Mouse (Mus musculus) kidney, postnatal 0 days (tissue): ENCODE measurements around the gene Pde6g. TPM values are rescaled to one million over a fixed set of nuclear protein-coding genes. Genes with fewer than 3 reads are reported as not detected.

Experiments used
- ATAC-seq: fragments of 200-750 bp; cut with Nextera tagmentation; replicated peaks from 2 replicates; pipeline ENCODE4 v1.8.0; 2017; ENCODE audit warnings: low read depth, moderate number of reproducible peaks, moderate TSS enrichment, moderate library complexity; ENCODE audit not compliant: low FRiP score
- DNase-seq: peaks from one replicate; pipeline ENCODE4 v3.0.0-alpha.2; 2016; ENCODE audit warnings: low spot score
- H3K27ac ChIP-seq: fragments of 300-500 bp; sonication (generic); 2 replicates; pipeline ENCODE4 v1.5.1; 2014; ENCODE audit warnings: mild to moderate bottlenecking
- H3K27me3 ChIP-seq: fragments of 300-500 bp; sonication (generic); 2 replicates; pipeline ENCODE4 v1.6.1; 2014; ENCODE audit warnings: low read length, mixed read lengths; ENCODE audit not compliant: insufficient read depth
- H3K36me3 ChIP-seq: fragments of 300-500 bp; sonication (generic); 2 replicates; pipeline ENCODE4 v1.6.1; 2014; ENCODE audit warnings: low read length, mixed read lengths; ENCODE audit not compliant: insufficient read depth
- H3K4me1 ChIP-seq: fragments of 300-500 bp; sonication (generic); replicated peaks from 2 replicates; pipeline ENCODE4 v1.6.1; 2014; ENCODE audit warnings: antibody characterized with exemption, low read length, mixed read lengths; ENCODE audit not compliant: insufficient read depth
- H3K4me2 ChIP-seq: fragments of 300-500 bp; sonication (generic); 2 replicates; pipeline ENCODE4 v1.6.1; 2014; ENCODE audit warnings: mild to moderate bottlenecking, low read length, moderate library complexity, mixed read lengths
- H3K4me3 ChIP-seq: fragments of 300-500 bp; sonication (generic); replicated peaks from 2 replicates; pipeline ENCODE4 v1.5.1; 2014; ENCODE audit warnings: low read depth, low read length
- H3K9ac ChIP-seq: fragments of 300-500 bp; sonication (generic); 2 replicates; pipeline ENCODE4 v1.6.1; 2014; ENCODE audit warnings: low read depth, low read length
- H3K9me3 ChIP-seq: fragments of 300-500 bp; sonication (generic); replicated peaks from 2 replicates; pipeline ENCODE4 v1.6.1; 2016; ENCODE audit warnings: low read length, inconsistent platforms, mixed read lengths
- CTCF ChIP-seq: IDR thresholded peaks from 2 replicates; pipeline ENCODE4 v1.5.1; 2016; ENCODE audit warnings: antibody characterized with exemption, low read depth, mild to moderate bottlenecking, moderate library complexity
- WGBS: fragments of 180-500 bp; shearing (Covaris S2); extraction: QIAGEN DNeasy Blood & Tissue Kit; methylation state at CpG from one replicate; pipeline ENCODE4 v1.1.7; 2014; 5-methylcytosine and 5-hydroxymethylcytosine counted together
- polyA plus RNA-seq: library from polyadenylated mRNA; unstranded; fragments of >200 nt; fragmentation: Nextera tagmentation; extraction: Ambion mirVana; gene quantifications from 2 replicates; pipeline ENCODE4 v1.2.1, GENCODE M21; 2015

The Pde6g gene
- polyA plus RNA-seq, 1 experiment from 2014 or later: 0.17 TPM

DNA sequence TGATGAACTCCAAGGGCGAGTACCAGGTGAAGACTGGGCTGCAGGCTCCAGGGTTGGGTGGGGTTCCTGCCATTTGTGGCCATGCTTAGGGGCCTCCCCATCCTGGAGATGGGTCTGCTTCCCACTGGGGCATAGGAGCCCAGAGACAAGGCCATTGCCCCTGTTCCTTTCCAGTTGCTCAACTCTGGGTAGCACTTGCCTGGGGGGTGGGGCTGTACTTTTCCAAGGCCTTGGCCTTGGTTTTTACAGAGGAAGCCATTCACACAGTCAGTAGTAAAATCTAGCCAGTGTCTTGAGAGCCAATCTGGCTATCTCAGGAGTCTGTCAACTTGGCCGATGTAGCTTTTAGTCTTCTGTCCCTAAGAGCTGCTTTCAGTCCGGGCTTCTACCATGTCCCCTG lies 44.1 kb upstream of the Pde6g start:
- DNase-seq: no peak
- 95% methylated on average over 3 of the region's 3 CpGs for WGBS
- ATAC-seq: no peak
- peaks cover 9% of the 10 kb centered on the region; the same call in 1 of the 2 replicates for H3K4me1 ChIP-seq
- H3K36me3 ChIP-seq: peaks cover 43% of the 10 kb centered on the region
- H3K4me2 ChIP-seq: no peak overlapping the region
- no peaks in the 10 kb centered on the region for H3K9me3 ChIP-seq
- no peak for TF ChIP-seq CTCF
- no peak overlapping the region for H3K27ac ChIP-seq
- H3K27me3 ChIP-seq: no peaks in the 10 kb centered on the region
- H3K4me3 ChIP-seq: no peak overlapping the region
- H3K9ac ChIP-seq: no peak overlapping the region

DNA sequence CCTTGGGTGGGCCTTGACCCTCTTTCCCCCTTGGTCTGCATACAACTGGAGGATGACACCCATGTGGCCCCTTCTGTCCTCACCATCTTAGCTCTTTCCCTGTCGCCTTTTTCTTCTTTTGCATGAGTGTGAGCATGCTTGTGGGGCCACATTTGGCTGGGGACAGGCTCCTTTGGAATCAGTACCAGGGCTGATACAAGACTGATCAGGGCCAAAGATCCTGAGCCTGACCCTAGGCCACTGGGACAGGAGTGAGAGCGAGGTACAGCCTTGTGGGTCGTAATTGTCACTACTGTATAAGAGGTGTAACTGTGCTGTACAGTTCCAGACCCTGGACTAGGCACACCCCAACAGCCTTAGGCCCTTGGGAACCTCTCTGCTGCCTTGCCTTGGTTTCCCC lies 40.6 kb upstream of the Pde6g start:
- peaks cover 43% of the 10 kb centered on the region for H3K36me3 ChIP-seq
- peaks cover 19% of the 10 kb centered on the region for H3K4me1 ChIP-seq
- H3K4me3 ChIP-seq: no peak overlapping the region
- WGBS: 87% methylated on average over 3 of the region's 3 CpGs
- no peaks in the 10 kb centered on the region for H3K9me3 ChIP-seq
- no peak overlapping the region for H3K27ac ChIP-seq
- no peak for ATAC-seq
- no peak for DNase-seq
- TF ChIP-seq CTCF: no peak
- no peak overlapping the region for H3K4me2 ChIP-seq
- H3K9ac ChIP-seq: no peak overlapping the region
- H3K27me3 ChIP-seq: no peaks in the 10 kb centered on the region

DNA sequence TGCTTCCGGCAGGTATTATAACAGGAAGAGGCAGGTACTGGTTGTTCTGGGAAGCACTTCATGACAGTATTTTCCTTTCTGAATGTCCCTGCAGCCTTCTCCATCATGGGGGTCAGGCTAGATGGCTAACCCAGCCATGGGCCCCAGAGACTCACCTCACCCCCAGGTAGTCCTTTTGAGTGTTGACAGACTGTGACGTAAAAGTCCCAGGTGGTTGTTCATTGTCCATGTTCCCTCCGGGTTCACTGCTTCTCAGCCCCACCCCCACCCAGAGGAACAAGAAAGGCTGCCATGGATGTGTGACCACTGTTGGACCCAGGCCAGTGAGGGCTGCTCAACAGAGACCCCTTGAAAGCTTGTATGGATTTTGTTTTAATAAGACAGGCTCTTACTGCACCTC lies 40.1 kb upstream of the Pde6g start:
- Histone ChIP-seq H3K27ac (peak overlapping the region; percentile 95), H3K4me3 (peak overlapping the region; percentile 91), H3K27me3 (no peaks in the 10 kb centered on the region), H3K4me2 (peak overlapping the region; percentile 96), H3K4me1 (peaks cover 19% of the 10 kb centered on the region), H3K36me3 (peaks cover 44% of the 10 kb centered on the region), H3K9me3 (no peaks in the 10 kb centered on the region), H3K9ac (peak overlapping the region; percentile 87)
- TF ChIP-seq CTCF: no peak
- DNase-seq: no peak
- WGBS: 38% methylated on average over 3 of the region's 3 CpGs
- ATAC-seq: no peak

DNA sequence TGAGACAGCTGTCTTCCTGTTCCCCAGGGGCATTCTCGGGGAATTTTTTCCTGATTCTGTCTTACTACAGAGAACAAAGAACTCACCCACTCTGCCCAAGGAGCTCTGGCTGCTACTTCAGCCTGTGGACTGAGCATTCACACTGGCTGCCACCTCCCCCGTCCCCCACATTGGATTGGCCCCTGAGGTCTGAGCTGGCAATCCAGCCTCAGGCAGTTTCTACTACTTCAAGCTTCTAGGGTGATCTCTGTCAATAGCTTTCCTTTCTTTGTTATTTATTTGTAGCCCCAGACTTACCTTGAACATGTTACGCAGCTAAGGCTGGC lies 39.5 kb upstream of the Pde6g start:
- Histone ChIP-seq H3K4me2 (peak overlapping the region; percentile 96), H3K9ac (peak overlapping the region; percentile 87), H3K36me3 (peaks cover 46% of the 10 kb centered on the region), H3K4me3 (peak overlapping the region; percentile 91), H3K27me3 (no peaks in the 10 kb centered on the region), H3K4me1 (peaks cover 19% of the 10 kb centered on the region), H3K27ac (peak overlapping the region; percentile 95), H3K9me3 (no peaks in the 10 kb centered on the region)
- WGBS: 23% methylated on average over 3 of the region's 3 CpGs
- no peak for DNase-seq
- TF ChIP-seq CTCF: no peak
- ATAC-seq: no peak

DNA sequence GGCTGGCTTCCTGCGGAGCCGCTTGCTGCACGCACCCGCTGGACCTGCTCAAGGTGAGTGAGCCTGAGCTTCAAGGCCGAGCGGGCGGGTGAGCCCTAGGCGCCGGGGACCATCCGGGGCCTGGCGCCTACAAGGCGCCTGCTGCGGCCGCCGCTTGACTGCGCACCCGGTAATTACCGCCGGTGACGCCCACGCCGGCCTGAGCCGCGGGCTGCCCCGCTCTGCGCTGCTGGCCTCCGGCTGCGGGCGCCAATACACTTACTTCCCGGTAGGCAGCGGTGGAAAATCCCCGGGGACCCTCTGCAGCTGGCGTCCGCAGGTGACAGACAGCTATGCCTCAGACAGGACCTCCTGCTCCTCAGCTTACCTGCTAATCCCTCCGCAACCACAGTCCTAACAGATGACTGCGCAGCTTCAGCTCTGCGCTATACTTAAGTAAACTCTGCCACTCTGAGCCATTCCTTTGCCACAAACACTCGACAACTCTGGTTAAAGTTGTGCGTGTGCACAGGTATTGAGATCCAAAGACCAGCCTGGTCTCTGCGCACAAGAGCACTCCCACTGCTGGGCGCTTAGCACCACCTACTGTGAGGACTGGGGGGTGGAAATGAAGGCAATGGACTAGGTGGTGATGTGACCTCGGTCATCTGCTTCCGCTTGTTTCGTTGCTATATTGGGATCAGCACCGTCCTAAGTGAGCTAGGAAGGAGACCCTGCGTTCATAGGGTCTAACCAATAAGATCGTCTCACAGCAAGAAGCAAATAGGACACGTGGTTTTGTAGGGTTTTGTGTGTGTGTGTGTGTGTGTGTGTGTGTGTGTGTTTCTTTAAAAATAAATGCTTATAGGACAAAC lies 39.0 kb upstream of the Pde6g start:
- peak; percentile 55 for TF ChIP-seq CTCF
- Histone ChIP-seq H3K4me3 (peak overlapping the region; percentile 91), H3K27ac (peak overlapping the region; percentile 95), H3K36me3 (peaks cover 46% of the 10 kb centered on the region), H3K9me3 (no peaks in the 10 kb centered on the region), H3K4me1 (peaks cover 19% of the 10 kb centered on the region), H3K9ac (peak overlapping the region; percentile 87), H3K4me2 (peak overlapping the region; percentile 96), H3K27me3 (no peaks in the 10 kb centered on the region)
- DNase-seq (peak; percentile 73), ATAC-seq (no peak; the same call in none of the 2 replicates)
- WGBS: under 1% methylated on average over 48 of the region's 48 CpGs

DNA sequence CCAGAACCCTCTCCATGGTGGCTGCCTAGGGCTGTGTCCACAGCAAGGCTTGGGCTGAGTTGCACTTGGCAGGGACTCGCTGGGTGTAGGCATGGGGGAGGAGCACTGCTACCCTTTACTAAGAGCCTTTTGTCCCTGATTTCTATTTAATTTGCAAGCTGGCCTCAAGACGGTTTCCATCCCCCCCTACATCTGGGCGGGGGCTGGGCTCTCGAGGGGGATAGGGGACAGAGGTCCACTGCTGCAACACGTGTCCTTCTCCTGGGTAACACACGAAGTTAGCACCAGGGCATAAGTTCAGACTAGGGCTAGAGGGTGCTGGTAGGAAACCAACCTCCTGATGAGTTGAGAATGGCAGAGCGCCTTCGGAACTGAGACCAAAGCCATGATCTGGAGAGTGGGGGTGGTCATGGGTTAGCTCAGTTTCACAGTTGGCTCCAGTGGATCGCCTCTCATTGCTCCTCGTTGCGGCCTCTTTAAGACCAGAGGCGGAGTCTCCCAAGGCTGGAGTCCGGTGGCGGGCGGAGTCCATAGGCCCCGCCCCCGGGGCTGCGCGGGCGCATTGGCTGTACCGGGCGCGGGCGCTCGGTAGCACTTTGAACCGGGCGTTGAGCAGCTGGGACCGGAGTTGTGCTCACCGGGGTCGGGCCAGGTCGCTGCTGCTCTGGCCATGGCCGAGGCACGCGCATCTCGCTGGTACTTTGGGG lies 38.2 kb upstream of the Pde6g start, which contains the start of gene Slc25a10:
TSS of gene Slc25a10 (plus strand) at position 524 of the 707 bp plus-strand sequence.
- H3K27ac ChIP-seq: peak within 1 kb of the TSS; percentile 95
- TF ChIP-seq CTCF: no peak; the same call in 1 of the 2 replicates
- ATAC-seq (peak; percentile 72), DNase-seq (peak; percentile 95)
- peak within 1 kb of the TSS; percentile 96 for H3K4me2 ChIP-seq
- H3K36me3 ChIP-seq: peaks cover 45% of the 10 kb centered on the region
- no peaks in the 10 kb centered on the region for H3K9me3 ChIP-seq
- H3K9ac ChIP-seq: peak within 1 kb of the TSS; percentile 87
- H3K27me3 ChIP-seq: no peaks in the 10 kb centered on the region
- peaks cover 19% of the 10 kb centered on the region for H3K4me1 ChIP-seq
- peak within 1 kb of the TSS; percentile 91 for H3K4me3 ChIP-seq
- 0% methylated on average over 35 of the region's 35 CpGs for WGBS
